Mouse (Mus musculus) megakaryocyte, embryonic 14.5 days (primary cell): ENCODE results near the gene Micu1.

ENCODE experiments used
- FLI1 ChIP-seq: IDR thresholded peaks from 2 replicates; pipeline ENCODE4 v1.6.1; 2012; ENCODE audit warnings: low read length, inconsistent platforms, mixed read lengths
- GATA1 ChIP-seq: IDR thresholded peaks from 3 replicates; pipeline ENCODE4 v1.6.1; 2012; ENCODE audit warnings: mixed read lengths, low read length, inconsistent platforms, borderline replicate concordance

DNA sequence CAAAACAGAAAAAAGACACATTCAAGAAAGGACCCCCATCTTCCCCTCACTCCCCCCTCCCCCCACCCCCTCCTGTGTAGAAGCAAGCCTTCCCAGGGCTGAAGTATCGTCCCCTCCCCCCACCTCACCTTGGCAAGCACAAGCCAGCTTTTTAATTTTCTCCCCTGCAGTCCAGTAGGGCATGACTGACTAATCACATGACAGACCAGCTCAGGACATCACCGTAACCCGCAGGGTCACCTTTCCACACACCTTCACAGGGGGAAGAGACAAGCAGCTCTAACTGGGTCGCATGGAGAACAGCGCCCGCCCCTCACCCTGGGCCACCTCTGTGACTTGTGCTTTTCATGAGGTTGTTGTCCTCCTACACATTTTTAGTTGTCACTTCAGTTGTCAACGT, 147.1 kb downstream of the Micu1 start:
- TF ChIP-seq FLI1 (no peak), GATA1 (no peak)
